Mouse (Mus musculus): ENCODE data around the gene Csf2.
"Not testable (repeated sequence)": the region's sequence is repeated elsewhere in the genome, so short reads cannot be mapped to it uniquely, and the experiment has no call there.

Csf2 gene

DNA sequence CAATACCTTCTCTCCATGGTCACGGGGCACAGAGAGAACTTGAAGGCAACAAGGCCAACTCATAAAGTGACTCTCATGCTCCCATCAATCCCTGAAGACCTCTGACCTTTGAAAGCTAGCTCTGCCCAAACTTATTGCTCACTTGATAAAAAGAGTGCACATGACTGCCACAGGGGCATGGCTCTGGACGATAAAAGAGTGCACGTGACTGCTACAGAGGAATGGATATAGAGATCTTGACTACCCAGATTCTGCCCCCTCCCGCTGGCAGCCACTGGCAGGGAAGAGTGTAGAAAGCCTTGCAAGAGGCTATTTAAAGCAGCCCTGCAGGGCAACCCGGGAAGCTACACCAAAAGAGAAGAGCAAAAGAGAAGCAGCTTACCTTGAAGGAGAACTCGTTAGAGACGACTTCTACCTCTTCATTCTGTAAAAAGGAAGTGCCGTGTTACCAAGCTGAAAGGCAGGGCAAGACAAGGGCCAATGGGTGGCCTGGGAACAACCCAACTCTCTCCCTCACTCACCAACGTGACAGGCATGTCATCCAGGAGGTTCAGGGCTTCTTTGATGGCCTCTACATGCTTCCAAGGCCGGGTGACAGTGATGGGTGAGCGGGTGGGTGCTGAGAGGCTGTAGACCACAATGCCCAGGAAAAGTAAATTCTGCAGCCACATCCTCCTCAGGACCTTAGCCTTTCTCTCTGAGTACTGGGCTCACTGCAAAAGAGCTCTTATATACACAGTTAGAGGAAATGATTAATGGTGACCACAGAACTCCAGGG is at the start of gene Csf2:
Gene Csf2, minus strand, starts transcription at position 728 of the 778 bp plus-strand sequence.
- DNase-seq (ENCODE audit: low spot score in 2 of 2) = no peak

GRCm38 (mm10) chr11:54298777-54299176 is 49.3 kb upstream of the Csf2 start:
- DNase-seq (ENCODE audit: low spot score in 2 of 2) = no peak

DNA sequence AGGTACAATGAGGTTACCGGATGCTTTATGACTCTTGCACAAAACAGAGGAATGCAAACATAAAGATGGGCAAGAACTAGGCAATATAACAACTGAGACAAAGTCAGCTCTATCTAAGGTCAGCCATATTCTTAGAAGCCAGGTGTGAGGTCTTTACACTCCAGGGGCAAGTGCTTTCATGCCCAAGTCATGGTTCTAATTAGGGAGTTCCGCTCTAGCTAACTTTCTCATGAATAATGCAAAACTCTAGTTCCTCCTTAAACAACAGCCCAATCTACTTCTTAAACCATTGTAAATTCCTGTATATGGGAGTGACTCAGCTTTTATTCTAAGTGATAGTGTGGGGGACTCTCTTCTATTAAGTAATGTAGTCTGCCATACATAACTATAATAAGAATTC is 48.0 kb upstream of the Csf2 start:
- DNase-seq (ENCODE audit: low spot score in 2 of 2) = not testable (repeated sequence)

DNA sequence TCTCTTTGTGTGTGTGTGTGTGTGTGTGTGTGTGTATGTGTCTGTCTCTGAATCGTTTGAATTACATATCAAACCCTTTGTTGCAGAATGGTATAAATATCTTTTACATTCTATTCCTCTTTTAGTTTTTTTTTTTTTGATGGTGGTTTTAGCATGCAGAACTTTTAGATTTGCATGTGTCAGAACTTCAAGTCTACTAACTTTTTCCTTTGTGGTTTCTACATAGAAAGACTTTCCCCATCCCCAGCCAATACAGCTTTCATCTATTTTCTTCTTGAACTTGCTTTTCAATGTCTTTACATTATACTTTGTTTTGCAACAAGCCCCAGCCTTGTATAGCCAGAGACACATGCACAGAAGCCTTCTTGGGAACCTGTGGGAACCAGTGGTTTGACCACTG is 47.3 kb upstream of the Csf2 start:
- no peak for DNase-seq (ENCODE audit: low spot score in 2 of 2)

DNA sequence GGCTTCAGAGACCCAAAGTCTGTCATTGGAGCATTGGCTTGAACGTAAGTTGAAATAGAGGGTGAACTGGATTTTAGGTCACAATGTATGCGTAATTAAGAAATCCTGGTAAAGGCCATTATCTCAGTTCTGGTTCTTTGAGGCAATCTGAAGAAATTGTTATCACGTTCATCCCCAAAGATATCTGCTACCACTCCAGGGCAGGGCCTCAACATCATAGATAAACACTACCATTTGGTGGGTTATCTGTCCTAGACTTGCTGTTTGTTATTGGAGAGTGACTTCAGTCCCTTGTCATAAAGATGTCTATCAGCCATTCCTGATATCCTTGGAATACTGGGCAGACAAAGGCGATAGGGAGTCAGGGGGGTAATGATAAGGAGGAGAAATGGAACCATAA is 46.5 kb upstream of the Csf2 start:
- DNase-seq (ENCODE audit: low spot score in 2 of 2) = no peak

- DNase-seq (ENCODE audit: low spot score in 2 of 2) = no peak
Measured at GRCm38 (mm10) chr11:54293980-54294807, 44.7 kb upstream of the Csf2 start.

DNA sequence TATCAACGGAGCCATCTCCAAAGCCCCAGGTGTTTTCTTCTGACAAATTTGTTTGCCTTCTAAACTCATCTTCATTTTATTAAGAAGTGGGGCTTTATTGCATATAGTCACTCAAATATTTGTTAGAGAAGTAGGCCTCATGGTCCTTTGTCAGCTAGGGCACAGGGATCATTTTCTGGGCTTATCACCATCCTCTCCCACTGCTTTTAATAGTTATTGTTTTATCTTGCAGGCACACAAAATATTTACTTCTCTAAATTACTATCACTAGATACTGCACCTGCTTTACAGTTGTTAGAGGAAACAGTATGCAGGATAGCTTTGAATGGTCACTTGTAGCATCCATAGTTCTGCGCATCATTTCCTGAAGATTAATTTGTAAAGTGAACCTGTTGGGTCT is 42.7 kb upstream of the Csf2 start:
- no peak for DNase-seq (ENCODE audit: low spot score in 2 of 2)

GRCm38 (mm10) chr11:54287821-54288453 is 38.5 kb upstream of the Csf2 start:
- DNase-seq (ENCODE audit: low spot score in 2 of 2) = no peak

GRCm38 (mm10) chr11:54271437-54271949 is 22.0 kb upstream of the Csf2 start:
- no peak for DNase-seq (ENCODE audit: low spot score in 2 of 2)

- no peak for DNase-seq (ENCODE audit: low spot score in 2 of 2)
Measured at GRCm38 (mm10) chr11:54269191-54269896, 19.9 kb upstream of the Csf2 start.

GRCm38 (mm10) chr11:54267177-54267576 is 17.7 kb upstream of the Csf2 start, which contains the start of gene Il3:
Il3 (minus strand) TSS chr11:54267277.
- DNase-seq (ENCODE audit: low spot score in 2 of 2) = no peak

DNA sequence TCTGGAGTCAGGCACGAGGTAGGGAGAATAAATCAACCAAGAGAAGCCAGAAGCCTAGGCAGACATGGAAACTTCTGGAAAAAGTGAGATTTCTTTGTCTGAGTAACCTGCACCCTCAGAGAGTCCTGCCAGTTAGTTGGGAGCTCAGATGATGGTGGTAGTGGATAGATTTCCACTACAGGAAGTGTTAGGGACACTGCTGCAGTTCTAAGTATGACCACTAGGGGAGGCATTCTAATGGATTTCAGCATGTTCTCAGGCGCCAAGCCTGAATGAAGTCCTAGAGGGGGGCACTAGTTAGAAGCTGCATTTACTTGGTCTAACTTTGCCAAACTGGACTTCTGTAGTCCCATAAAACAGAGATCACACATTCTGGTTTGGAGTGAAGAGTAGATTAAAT is 15.1 kb upstream of the Csf2 start:
- DNase-seq (ENCODE audit: low spot score in 2 of 2) = peak in 1 of 2 experiments; percentile 6

GRCm38 (mm10) chr11:54263405-54264031 is 14.1 kb upstream of the Csf2 start:
- no peak for DNase-seq (ENCODE audit: low spot score in 2 of 2)

DNA sequence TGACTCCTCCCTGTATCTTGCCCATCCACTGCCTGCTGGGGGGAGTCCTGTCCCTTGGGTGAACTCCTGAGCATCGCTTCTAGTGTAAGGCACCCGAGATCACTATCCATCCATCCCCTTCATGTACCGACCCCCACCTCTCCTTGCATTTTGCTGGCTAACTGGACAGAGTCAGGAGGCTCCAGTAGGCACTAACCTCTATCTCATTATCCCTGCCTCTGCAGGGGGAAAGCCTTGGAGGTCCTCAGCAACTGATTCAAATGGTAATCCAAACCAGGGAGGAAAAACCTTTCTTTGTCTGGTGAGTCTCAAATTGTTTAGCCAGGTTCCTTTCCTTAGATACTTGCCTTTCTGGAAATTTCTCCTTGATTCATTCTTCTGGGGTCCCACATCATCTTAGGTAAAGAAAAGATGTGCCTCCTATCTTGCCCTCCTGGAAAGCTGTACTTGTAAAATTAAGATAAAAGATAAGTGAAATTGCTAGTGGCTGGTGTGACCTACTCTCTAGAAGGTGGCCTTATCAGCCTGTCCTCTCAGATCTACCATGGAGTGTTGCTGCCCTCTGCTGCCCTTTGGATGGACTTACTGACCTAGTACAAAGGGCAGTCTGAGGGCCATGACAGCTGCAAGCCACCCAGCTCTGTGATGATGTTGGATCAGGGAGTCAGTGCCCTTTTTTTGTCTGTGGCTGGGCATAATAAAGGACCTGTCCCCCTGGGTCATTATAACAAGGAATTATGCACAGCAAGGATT is 7.3 kb upstream of the Csf2 start:
- peak; percentile 26 to 52 for DNase-seq (ENCODE audit: low spot score in 2 of 2)

DNA sequence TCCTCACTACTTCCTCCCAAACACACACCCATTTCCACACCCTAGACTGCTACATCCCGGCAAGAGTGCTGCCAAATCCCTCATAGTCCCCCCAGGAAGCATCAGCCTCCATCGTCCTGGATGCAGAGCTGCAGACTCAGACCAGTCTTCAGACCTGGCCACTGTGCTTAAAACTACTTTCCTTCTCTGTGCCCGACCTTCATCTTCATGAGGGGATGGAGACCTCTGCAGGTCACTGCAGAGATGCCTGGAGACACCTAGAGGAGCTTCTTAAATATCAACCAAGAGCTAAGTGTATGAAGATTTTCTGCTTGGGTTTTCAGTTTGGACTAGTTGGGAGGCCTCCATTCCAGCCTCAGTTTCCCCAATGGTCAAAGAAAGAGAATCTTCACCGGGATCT is 4.6 kb upstream of the Csf2 start:
- no peak for DNase-seq (ENCODE audit: low spot score in 2 of 2)

DNA sequence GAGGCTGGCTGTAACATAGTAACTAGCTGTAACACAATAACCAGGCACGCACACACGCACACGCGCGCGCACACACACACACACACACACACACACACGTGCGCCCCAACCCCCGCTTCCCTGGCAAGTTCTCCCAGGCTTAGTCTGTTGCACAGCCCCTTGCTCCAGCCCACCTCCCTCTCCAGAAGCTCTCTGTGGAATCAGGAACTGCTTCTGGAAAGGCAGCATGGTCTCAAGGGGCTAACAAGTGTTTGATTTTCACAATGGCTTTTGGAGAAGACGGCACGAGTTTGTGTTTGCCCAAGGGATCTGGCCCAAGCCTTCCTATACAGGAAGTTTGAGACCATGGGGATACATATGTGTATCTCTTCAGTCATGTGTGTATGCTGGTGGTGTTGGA is 1.1 kb upstream of the Csf2 start:
- no peak for DNase-seq (ENCODE audit: low spot score in 2 of 2)

GRCm38 (mm10) chr11:54249748-54250147 is 281 bp upstream of the Csf2 start:
- no peak for DNase-seq (ENCODE audit: low spot score in 2 of 2)

DNA sequence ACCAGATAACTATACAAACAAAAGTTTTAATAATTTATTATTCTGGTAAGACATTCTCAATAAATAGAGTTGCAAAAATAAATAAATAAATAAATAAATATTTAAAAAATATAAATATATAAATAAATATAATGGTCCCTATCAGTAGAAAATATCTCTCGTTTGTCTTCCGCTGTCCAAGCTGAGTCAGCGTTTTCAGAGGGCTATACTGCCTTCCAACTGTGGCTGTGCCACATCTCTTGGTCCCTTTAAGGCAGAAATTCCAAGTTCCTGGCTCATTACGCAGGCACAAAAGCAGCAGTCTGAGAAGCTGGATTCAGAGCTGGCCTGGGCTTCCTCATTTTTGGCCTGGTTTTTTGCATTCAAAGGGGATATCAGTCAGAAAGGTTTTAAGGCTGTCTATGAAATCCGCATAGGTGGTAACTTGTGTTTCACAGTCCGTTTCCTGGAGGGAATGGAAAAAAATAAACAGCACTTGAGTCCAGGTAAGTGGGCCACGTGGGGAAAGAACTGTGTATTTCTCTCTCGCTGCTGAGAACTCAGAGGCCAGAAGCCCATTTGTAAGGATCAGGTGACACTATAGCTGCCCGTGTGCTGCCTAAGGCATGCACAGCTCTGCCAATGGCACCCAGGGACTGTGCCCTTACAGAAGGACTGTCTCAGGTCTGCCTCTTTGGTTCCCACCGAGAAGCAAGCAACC is 2.1 kb downstream of the Csf2 start:
- DNase-seq (ENCODE audit: low spot score in 2 of 2) = no peak

DNA sequence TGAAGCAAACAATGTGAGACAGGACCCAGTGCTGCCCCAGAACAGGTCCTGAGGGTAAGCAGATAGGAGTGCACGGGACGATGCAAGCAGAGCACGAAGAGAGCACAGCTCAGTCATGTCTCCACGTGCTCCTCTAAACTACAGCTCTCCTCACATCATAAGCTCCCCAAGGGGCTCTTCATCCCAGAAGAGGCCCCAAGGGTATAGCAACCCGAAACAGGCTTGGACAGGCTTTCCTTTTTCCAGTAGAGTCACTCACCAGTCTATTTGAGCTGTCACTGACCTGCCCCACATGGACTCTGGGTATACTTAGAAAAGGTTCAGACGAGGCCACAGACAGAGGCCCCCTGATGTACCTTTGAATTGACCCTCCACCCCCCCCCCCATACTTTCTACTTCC is 5.0 kb downstream of the Csf2 start:
- DNase-seq (ENCODE audit: low spot score in 2 of 2) = no peak

DNA sequence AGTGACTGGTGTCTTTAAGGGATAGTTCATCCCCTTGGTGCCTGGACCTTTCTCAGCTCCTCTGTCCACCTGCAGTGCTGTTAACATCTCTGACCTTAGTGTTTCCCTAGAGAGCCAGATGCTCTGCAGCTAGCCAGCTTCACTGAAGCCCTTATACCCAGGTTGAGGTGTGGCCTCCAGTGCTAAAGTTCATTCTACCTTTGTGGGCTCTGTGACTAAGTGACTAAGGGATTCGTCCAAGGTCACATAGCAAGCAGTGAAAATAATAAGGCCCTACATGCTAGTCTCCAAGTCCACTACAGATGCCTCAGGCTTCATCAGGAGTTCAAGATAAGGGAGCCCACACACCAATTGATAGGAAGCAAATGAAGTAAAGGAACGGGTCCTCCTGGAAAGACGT is 7.0 kb downstream of the Csf2 start:
- no peak for DNase-seq (ENCODE audit: low spot score in 2 of 2)
